Mouse (Mus musculus): ENCODE data around the gene Ski.
A peak's percentile ranks its signal among the peaks of the same experiment; 100 is the strongest.

The Ski gene

DNA sequence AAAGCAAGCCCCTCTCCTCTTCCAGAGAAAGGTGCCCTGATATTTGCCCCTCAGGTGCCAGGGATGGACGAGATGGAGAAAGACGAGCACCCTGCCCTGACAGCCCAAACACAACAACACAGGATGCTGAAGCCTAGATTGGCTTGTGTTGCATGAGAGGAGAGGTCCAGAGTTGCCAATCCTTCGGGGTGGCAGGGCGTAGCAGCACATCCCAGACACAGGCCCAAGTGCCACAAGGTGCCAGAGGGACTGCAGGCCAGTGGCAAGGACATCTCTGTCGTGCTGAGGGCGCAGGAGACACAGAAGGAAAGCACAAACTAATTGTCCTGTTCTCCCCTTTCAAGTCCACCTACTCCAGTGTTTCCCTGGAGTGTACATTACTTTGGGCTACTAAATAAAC, 8.2 kb downstream of the Ski start:
- no peak for DNase-seq (ENCODE audit: low spot score in 2 of 2)

DNA sequence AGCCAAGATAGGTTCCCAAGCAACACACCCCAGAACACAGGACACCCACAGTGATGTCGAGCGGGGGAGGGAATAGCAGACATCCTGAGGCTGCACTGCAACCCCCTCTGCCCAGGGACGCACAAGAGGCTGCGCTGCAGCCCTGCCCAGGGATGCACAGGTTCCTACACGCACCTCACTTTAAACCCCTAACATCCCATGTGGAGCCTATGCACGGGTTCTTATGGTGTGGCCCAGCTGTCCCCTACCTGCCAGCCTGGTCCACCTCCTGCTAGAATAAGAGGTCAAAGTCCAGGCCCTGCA, 8.7 kb downstream of the Ski start:
- DNase-seq (ENCODE audit: low spot score in 2 of 2), result no peak

DNA sequence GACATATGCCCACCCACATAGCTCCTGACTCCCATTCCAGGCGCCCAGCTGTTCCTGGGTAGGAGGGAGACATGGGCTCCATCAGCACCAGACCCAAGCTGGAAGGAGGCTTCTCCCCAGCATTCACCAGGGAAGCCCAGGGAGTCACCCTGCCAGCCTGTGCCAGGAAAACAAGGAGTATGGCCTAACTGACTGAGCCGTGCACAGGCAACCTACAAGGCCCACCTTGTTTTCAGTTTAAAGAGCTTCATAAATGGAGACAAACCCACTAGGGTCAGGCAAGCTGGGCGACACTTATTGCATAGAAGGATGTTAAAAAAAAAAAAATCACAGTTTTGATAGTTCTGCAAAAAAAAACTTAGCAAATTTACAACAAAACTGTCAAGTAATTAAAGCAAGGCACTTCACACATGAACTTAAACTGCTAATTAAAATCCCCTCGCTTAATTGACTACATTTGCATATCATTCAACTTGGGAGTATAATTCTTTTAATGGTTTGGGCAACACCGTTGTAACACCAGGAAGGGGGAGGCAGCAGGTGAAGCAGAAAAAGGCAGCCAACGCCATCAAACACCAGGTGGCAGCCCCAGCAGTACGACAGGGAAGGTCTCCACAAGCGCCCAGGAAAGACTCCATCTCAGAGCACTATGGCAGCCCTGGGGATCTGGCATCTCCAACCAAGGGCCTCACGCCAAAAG, 9.2 kb downstream of the Ski start:
- no peak for DNase-seq (ENCODE audit: low spot score in 2 of 2)

DNA sequence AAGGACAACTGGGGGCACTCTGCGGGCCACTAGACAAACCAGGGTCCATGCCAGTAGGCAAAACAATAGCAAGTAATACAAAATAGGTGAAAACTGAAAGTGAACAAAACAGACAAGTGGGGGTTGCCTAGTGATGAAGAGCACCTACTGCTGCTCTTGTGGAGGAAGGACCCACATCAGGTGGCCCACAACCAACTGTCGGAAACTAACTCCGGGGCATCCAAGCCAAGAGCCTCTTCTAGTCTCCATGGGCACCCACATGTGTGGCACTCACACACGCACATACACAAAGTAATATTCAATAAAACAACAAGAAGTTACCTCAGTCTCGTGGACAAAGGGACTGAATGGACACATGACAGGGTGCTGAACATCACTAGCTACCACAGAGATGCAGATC, 12.9 kb downstream of the Ski start:
- no peak for DNase-seq (ENCODE audit: low spot score in 2 of 2)

DNA sequence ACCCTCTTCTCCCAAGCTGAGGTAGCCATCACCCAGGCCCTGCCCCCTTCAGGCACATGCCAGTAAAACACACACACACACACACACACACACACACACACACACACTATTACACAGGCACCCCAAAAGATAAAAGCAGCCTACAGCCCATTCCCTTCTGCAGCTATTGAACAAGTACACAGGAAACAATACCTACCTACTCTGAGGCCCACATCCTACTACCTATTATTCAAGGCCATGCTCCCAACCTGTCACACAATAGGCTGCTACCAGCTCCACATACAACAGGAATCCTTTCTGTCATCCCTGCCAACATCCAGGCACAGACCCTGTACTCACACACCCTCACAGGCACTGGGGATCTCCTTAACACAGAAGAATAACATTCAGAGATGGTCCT, 13.3 kb downstream of the Ski start:
- DNase-seq (ENCODE audit: low spot score in 2 of 2), result no peak

DNA sequence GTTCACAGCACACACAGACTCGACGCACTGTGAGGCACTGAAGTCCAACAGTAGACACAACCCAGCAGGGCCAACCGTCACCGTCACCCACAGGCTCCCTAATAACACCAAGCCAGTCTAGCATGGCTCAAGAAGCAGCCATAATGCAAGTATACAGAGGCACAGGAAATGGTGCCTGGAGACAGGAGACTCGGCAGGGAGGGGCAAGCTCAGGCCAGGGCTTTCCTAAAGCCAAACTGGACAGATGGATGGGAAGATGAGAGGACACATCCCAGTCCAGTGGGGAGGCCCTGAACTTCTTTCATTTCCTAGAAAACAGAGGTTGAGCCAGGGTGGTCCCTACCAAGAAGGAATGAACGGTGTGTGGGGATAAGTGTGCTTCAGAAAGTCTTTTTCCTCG, 13.8 kb downstream of the Ski start:
- no peak for DNase-seq (ENCODE audit: low spot score in 2 of 2)

DNA sequence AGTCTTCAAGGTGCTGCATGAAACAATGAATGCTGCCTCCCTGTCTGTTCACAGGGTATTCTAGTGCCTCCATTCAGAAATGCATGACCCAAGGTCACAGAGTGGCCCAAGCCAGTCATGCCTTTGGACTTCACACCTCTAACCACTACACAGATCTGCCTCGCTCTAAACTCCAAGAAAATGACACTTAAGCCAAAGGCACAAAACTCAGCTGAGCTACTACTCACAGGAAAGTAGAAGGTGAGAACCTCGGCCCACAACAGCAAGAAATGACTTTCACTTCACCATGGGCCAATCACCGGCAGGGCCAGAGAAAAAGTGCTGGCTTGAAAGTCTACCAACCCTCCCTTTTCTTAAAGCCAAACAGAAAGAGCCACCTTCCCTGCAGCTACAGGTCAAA, 14.6 kb downstream of the Ski start:
- DNase-seq (ENCODE audit: low spot score in 2 of 2), result no peak

DNA sequence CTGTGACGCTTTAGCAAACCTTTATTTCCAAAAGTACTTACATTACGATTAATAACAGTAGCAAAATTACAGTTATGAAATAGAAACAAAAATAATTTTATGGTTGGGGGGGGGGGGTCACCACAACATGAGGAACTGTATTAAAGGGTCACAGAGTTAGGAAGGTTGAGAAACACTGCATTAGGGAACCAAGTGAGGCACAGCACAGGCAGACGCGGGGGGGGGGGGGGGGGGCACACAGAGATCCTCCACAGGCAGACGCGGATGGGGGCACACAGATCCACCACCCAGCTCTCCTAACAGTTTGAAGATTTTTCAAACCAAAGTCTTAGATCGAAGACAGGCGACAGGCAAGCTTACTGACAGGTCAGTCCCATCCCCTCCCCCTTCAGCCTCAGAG, 15.9 kb downstream of the Ski start:
- no peak for DNase-seq (ENCODE audit: low spot score in 2 of 2)

DNA sequence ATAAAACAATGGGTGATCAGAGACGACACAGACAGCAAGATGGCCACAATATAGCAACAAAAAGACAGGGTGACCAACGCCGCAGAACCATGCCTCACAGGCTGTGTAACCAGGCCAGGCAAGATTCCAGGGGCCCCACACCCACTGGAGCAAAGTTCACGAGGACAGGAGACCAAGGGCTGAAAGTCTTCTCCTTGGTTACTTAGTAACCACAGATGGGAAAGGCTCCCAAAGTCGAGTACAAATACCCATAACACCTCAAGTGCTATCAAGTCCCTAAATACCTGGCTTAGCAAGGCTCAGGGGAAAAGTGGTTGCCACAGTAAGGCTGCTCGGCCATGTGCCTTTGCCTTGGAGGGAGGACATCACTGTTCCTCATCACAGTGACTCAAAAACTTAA, 16.5 kb downstream of the Ski start:
- DNase-seq (ENCODE audit: low spot score in 2 of 2), result peak; percentile 65 to 74

DNA sequence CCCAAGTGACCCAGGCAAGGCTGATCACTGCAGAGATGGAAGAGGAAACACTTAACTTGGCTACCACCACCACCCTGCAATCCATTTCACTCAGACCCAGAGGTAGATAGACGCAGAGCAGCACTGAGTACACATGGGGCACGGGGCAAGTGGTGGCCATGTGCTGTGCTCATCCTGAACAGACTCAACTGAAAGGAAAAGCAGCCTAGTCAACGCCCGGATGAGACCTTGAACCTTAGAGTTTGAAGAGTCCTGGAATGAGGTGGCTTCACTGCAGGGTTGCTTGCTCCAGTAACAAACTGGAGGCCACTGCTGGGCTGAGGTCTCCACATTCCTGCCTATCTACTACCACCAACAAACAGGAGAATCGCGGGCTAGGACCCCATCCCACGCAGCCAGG, 20.6 kb downstream of the Ski start:
- no peak for DNase-seq (ENCODE audit: low spot score in 2 of 2)

DNA sequence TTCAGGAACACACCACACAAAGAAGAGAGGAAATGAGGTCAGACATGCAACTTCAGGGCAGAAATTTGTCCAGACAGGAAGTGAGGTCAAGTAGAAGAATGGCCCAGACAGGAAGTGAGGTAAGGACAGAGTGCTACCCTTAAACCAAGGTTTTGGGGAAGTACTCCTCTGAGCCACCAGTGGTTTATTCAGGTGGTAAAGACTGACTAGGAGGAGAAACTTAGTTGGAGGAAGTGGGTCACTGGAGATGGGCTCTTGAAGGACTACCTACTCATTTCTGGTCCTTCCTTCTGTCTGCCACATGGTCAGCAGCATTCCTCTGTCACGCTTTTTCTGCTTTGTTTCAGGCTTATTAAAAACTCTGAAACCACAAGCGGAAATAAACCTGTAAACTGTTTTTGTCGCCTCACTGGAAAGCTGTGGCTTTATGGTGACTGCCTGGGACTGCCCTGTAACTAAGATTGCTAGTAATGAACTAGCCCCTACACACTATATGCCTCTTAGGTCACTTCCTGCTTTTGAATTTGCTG, 21.5 kb downstream of the Ski start:
- DNase-seq (ENCODE audit: low spot score in 2 of 2), result no peak

DNA sequence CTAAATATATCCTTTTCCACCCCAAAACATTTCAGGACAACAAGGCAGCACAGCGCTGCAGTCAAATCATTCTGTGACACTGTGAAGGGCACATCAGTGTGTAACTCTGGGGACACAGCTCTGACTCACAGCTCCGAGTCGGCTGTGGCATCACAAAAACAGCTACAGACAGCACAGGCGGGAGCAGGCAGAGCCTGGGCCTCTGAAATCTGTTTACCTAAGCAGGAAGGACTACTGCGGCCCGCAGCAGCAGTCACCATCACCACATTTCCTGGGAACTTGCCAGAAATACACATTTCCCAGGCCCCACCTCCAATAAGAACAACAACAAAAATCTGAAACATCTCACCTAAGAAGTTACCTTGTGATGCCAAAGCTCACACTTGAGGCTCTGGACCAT, 24.7 kb downstream of the Ski start:
- peak in 1 of 2 experiments; percentile 42 for DNase-seq (ENCODE audit: low spot score in 2 of 2)

DNA sequence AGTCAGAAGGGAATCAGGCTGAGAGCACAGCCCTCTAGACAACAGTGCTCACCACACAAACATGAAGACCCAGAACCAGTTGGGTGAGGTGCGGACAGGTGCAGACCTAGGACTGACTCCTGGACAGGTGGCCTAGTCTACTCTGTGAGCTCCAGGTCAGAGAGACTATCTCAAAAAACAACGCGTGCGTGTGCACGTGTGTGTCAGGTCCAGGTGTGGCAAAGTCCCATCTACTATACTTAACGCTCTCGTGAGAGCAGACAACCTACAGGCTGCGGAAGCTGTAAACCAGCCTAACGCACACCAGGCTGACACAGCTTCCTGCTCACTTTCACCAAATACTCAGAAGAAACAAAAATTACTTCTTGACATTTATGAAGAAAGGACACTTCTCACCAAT, 27.2 kb downstream of the Ski start:
- no peak for DNase-seq (ENCODE audit: low spot score in 2 of 2)

DNA sequence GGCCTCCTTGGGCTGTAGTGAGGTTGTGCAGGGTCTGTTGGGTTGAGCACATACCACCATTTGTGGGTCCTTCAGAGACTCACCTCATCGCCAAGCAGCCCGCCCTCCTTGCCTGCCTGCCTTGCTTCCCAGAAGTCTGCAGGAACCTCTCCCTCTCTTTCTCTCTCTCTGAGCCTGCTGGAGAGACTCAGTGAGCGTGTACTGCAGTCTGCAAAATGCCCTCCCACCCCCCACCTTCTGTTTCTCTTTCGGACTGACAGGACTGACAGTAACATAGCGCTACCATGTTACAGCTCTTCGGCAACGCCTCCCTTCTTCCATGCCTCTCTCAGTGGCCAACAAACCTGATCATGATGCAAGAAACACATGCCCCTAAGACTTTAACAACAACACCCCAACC, 32.1 kb downstream of the Ski start:
- no peak for DNase-seq (ENCODE audit: low spot score in 2 of 2)

DNA sequence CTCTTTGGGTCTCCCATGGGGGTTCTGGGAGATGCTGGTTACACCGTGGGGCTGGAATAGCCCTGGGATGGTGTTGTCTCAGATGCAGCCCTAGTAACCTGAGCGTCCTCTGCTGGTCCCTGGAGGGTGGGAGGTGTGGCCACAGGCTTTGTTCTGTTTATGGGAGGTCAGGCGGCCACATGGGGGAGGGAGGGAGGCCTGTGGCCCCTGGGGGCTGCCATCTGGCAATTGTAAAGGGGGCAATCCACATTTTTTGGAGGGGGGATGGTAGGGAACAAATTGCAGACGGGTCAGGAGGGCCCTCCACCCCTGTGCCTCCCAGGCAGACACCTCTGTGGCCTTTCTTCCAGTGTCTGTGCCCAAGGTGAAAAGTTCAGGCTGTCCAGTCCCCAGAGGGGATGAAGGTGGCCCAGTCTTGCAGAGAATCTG, 32.7 kb downstream of the Ski start:
- DNase-seq (ENCODE audit: low spot score in 2 of 2), result no peak

DNA sequence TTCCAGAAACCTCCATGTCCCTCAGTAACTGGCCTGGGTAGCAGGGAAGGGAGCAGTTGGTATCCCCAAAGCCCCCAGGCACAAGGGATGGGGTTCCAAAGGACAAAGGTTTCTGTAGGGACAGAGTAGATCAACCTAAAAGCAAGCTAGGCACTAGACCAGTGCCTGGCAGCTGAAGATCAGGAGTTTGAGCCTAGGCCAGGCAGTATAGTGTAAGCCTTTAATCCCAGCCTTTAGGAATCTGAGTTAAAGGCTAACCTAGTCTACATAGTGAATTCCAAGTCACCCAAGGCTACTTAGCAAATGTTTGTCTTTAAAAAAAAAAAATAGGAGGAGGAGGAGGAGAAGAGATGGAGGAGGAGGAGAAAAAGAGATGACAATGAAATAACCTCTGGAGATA, 33.6 kb downstream of the Ski start:
- DNase-seq (ENCODE audit: low spot score in 2 of 2), result no peak

DNA sequence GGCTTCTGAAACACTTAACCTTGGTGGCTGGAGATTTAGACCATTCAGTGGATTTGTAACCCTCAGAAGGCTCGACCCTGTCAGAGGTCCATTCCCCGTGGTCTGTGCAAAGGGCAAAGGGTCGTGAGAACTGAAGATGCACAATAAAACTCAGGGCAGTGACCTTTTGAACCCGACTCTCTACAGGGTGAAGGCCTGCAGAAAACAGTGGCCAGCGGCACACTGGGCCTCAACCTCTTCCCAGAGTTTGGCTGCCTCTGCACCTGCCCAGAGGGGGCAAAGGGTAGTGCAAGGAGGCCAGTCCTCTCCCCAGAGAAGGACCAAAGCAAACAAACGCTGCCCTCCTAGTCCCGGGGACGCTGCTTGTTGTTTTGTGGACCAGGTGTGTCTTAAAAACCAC, 34.1 kb downstream of the Ski start:
- DNase-seq (ENCODE audit: low spot score in 2 of 2), result no peak

DNA sequence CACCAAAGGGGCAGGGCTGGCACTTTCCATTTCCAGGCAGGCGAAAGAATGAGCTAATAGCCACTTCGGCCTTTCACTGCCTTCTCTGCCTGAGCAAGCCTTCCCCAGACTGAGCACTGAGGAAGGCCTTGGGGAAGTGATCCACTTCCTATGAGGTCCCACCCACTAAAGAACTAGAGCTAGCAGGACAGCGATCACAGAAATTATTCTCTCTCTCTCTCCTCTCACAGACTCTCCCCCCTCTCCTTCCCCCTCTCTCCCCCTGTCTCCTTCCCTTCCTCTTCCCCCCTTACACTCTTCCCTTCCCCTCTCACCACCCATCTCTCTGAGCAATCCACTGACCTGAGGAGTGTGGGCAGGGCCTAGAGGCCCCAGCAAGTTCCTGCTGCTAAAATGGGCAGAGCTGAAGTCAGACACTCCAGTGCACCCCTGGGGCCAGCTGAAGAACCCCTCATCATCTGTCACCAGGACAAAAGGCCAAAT, 35.2 kb downstream of the Ski start:
- DNase-seq (ENCODE audit: low spot score in 2 of 2), result no peak

DNA sequence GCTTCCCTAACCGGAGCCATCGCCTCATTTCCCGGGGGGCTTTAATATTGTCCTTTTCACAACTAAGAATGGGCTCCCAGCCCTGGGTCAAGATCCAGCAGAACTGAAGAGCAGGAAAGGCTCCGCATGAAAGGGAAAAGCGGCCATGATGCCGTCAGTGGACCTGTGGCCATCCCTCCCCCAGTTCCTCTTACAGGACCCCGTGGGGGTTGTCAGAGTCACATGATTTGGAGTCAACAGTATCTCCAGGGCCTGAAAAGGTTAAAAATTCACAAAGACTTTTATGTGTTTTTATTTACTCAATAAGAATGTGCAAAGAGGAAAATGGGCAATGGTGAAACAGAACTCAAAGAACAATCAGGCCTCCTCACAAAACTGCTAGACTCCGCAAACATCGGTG, 36.5 kb downstream of the Ski start:
- no peak for DNase-seq (ENCODE audit: low spot score in 2 of 2)

DNA sequence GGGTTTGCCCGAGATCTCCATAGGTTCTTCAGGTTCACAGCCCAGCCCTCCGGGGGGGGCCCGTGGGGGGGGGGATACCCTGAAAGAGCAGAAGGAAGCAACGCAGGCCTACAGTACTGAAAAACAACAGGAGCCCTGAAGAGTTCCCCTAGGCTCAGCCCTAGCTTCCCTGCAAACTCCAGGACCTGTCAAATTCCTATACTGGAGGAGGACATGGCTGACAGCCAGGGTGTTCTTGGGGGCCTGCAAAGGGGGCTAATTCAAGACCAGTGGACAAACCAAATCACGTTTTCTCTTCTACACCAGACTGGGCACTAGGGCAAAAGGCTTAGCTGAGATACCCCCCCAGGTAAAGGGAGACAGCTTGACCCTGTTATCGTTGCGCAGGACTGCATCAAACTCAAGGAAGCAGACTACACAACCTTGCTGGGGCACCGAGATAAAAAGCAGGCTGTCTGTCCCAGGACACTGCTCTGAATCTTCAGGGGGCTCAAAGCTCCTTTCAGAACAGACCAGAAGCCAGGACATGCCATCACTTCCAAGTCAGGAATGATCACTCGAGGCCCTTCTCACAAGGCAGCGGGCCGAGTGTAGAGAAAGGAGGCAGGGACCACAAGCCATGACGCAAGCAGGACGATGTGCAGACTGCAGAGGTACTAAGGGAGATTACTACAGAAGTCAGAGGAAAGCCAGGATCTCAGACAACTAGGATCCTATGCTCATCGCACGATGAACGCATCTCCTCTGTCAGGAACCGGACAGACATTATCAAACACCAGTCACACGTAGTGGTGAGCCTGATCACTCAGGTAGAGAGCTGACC, 37.9 kb downstream of the Ski start:
- DNase-seq (ENCODE audit: low spot score in 2 of 2), result no peak

DNA sequence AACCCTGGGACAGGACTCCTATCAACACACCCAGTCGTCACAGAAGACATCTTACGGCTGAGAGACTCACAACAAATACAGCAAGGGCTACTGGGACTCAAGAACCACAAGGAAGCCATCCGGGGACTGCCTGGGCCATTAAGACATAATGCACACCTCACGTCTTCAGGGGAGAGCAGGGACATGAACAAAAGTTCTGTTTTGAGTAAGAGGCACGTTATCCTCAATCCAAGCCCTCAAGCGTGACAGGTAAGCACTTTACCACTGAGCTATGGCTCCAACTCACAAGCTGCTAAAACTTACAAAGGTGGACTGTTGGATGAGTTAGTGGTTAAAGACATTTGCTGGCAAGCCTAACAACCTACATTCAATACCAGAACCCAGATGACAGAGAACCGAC, 39.2 kb downstream of the Ski start:
- no peak for DNase-seq (ENCODE audit: low spot score in 2 of 2)

DNA sequence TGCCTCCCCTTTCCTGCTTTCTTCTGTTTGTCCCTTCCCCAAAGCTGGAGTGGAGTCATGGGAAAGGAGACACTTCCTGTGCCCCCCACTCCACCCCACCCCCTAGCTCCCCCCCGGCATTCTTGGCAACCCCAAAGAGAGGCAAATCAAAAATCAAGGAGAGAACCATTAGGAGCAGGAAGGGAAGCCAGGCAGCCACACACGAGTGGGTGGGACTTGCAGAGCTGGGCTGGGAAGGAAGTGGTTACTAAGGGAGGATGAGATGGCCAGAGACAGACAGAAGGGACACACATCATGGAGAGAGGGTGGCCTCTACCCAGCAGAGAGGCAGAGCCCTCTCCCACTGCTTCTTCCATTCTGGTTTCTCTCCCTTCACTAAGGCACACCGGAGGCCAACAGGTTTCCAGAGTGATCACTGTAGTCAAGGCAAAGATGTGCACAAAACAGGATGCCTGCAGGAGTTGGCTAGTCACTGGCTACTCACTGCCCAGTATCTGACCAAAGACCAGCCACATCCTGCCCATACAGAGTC, 43.3 kb downstream of the Ski start:
- no peak for DNase-seq (ENCODE audit: low spot score in 2 of 2)

DNA sequence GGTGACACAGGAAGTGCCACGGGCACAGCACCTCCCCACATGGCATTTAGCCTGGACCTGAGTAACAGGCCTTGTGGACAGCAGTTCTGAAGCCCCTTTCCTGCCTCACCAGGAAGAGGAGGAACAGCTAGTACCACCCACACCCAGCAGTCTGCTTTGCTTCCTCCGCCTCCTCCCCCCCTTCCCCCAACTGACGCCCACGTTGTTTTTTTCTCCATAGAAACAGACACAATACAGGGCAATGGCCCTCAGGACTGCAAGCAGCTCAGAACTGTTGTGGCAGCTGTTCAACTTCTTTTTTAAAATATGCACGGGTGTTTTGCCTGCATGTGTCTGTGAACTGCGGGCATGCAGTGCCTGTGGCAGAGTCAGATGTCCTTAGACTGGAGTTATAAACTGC, 44.1 kb downstream of the Ski start:
- peak in 1 of 2 experiments; percentile 64 for DNase-seq (ENCODE audit: low spot score in 2 of 2)
